In the genomic region with DNA sequence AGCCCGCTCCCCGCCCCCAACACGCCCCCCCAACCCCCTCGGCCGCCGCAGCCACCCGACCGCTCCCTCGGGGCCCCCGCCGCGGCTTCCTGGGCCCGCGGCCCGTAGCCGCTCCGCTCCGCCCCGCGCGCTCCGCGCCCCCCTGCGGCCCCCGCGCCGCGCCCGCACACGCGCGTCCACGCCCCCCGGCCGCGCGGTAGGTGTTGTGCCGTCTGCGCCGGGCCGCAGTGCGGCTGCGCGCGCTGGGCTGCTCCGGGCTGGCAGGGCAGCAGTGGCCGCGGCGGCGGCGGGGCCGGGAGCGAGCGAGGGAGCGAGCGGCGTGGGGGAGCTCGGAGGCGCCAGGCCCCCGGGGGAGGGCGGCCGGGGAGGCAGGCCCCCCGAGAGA, we compare ENCODE assay signal across 8 mouse cellular contexts. TPM values are rescaled to one million over a fixed set of nuclear protein-coding genes. Genes with fewer than 3 reads are reported as not detected.
DNase-seq lines count a peak whose midpoint lies in the region; ATAC-seq and TF ChIP-seq lines count a peak whose summit lies in the region.

Rfx7 (plus strand) TSS at position 245 of the 385 bp plus-strand sequence.

- no peaks in the 10 kb centered on the region for H3K9me3 ChIP-seq in forebrain, embryonic 16.5 days (ENCODE audit: control insufficient read depth, low read length)
- H3K9me3 ChIP-seq in lung, embryonic 14.5 days (ENCODE audit: low read depth, low read length): no peaks in the 10 kb centered on the region

- no peaks in the 10 kb centered on the region for H3K27me3 ChIP-seq in forebrain, embryonic 16.5 days (replicated peaks; ENCODE audit: control insufficient read depth, insufficient read depth, low read length)
- H3K27me3 ChIP-seq in lung, embryonic 14.5 days (ENCODE audit: insufficient read depth, low read length): no peaks in the 10 kb centered on the region

- H3K4me3 ChIP-seq in forebrain, embryonic 16.5 days (replicated peaks; ENCODE audit: low read length): peak within 1 kb of the TSS; percentile 87
- H3K4me3 ChIP-seq in lung, embryonic 14.5 days (ENCODE audit: low read depth, low read length): peak within 1 kb of the TSS; percentile 96
- peak within 1 kb of the TSS; percentile 100 for H3K4me3 ChIP-seq in olfactory bulb, adult 2 months (ENCODE audit: insufficient read depth, low read depth, low read length)

- peaks cover 14% of the 10 kb centered on the region for H3K4me1 ChIP-seq in forebrain, embryonic 16.5 days (replicated peaks; ENCODE audit: control insufficient read depth, insufficient read depth, low read length)
- peaks cover 6% of the 10 kb centered on the region for H3K4me1 ChIP-seq in lung, embryonic 14.5 days (ENCODE audit: insufficient read depth)
- peaks cover 8% of the 10 kb centered on the region for H3K4me1 ChIP-seq in olfactory bulb, adult 2 months (ENCODE audit: control insufficient read depth, insufficient read depth, low read length)

- DNase-seq in NIH3T3 (ENCODE audit: low read depth): peak; percentile 86
- DNase-seq in cerebellum, adult 18-20 months: peak; percentile 74 to 89
- peak; percentile 63 for DNase-seq in heart, postnatal 25 days (ENCODE audit: low spot score)
- DNase-seq in layer of hippocampus, adult 8-10 months (ENCODE audit: low spot score in 2 of 2): peak; percentile 38 to 64
- DNase-seq in lung, embryonic 14.5 days: peak; percentile 88
- DNase-seq in thymus, postnatal 25 days: peak; percentile 73

- TF ChIP-seq POLR2A in olfactory bulb, adult 2 months (IDR thresholded peaks at IDR 0.05; ENCODE audit: insufficient read depth, low read depth, low read length): peak; percentile 32

- intact Hi-C loops in heart, postnatal 25 days (cut with DNase I): loop anchor here (2.0 to 5.0 kb wide), 2 partner anchors 75 to 141 kb away; no protein-coding TSS in a partner anchor

- WGBS in forebrain, embryonic 16.5 days: 0% methylated on average over 21 of the region's 63 CpGs
- WGBS in lung, embryonic 14.5 days: 1% methylated on average over 59 of the region's 63 CpGs
- WGBS in olfactory bulb, adult 2 months: 6% methylated on average over 59 of the region's 63 CpGs

- H3K9ac ChIP-seq in forebrain, embryonic 16.5 days (replicated peaks; ENCODE audit: low read depth, low read length): peak within 1 kb of the TSS; percentile 88
- H3K9ac ChIP-seq in lung, embryonic 14.5 days: peak within 1 kb of the TSS; percentile 98

- no peaks in the 10 kb centered on the region for H3K36me3 ChIP-seq in forebrain, embryonic 16.5 days (ENCODE audit: control insufficient read depth, insufficient read depth)
- no peaks in the 10 kb centered on the region for H3K36me3 ChIP-seq in lung, embryonic 14.5 days (ENCODE audit: insufficient read depth)

- peak; percentile 87 for ATAC-seq in forebrain, embryonic 16.5 days
- peak; percentile 89 for ATAC-seq in lung, embryonic 14.5 days (ENCODE audit: insufficient read depth)

- H3K4me2 ChIP-seq in forebrain, embryonic 16.5 days (ENCODE audit: low read length): peak within 1 kb of the TSS; percentile 72
- peak within 1 kb of the TSS; percentile 73 for H3K4me2 ChIP-seq in lung, embryonic 14.5 days

- H3K27ac ChIP-seq in forebrain, embryonic 16.5 days (ENCODE audit: low read length): peak within 1 kb of the TSS; percentile 100
- peak within 1 kb of the TSS; percentile 99 for H3K27ac ChIP-seq in lung, embryonic 14.5 days (ENCODE audit: low read depth)
- peak within 1 kb of the TSS; percentile 98 for H3K27ac ChIP-seq in olfactory bulb, adult 2 months (ENCODE audit: insufficient read depth, low read depth, low read length)

- TF ChIP-seq CTCF in lung, embryonic 14.5 days (IDR thresholded peaks at IDR 0.05; ENCODE audit: low read depth): no peak
- no peak for TF ChIP-seq CTCF in olfactory bulb, adult 2 months (IDR thresholded peaks at IDR 0.05; ENCODE audit: insufficient read depth, low read depth, low read length)

RNA-seq across cellular contexts. Expression of gene Rfx7, which starts in this region (rescaled TPM):
- 17.2 and 18.6 TPM in 2 replicates for polyA plus RNA-seq in forebrain, embryonic 16.5 days (2015; fragmentation: Nextera tagmentation; extraction: Ambion mirVana)
- 10 to 100 TPM in 1 of 2 experiments, 1 to 10 TPM in 1; 8.7 to 10.3 TPM for total RNA-seq in heart, postnatal 25 days (2021)
- 10 to 100 TPM; 23.1 to 29.5 (median 24.4) TPM for total RNA-seq in layer of hippocampus, adult 8-10 months (2022)
- 17.1 and 18.1 TPM in 2 replicates for polyA plus RNA-seq in lung, embryonic 14.5 days (2014; fragmentation: Nextera tagmentation; extraction: Ambion mirVana)
- polyA plus RNA-seq in olfactory bulb, adult 2 months (2012; ENCODE audit: insufficient read depth, insufficient read length, low replicate concordance, missing spikeins): 43.9 and 133 TPM in 2 replicates

Comparison
In these comparisons a context has a peak if more than half of its experiments do, and no peak if none do; other contexts are left out.
1. Peak in every context shown above with its lines: DNase-seq, ATAC-seq, H3K4me3 ChIP-seq and H3K27ac ChIP-seq.